Mouse (Mus musculus): ENCODE data around the gene Ube2d3.
"Not testable (repeated sequence)": the region's sequence is repeated elsewhere in the genome, so short reads cannot be mapped to it uniquely, and the experiment has no call there.

Ube2d3 gene

GRCm38 (mm10) chr3:135438531-135438912 is 573 bp downstream of the Ube2d3 start:
- DNase-seq (ENCODE audit: low read depth, low spot score): peak; percentile 79

- peak; percentile 58 for DNase-seq (ENCODE audit: low read depth, low spot score)
Measured at GRCm38 (mm10) chr3:135438913-135439531, 1.1 kb downstream of the Ube2d3 start.

- no peak for DNase-seq (ENCODE audit: low read depth, low spot score)
Measured at GRCm38 (mm10) chr3:135439651-135440050, 1.7 kb downstream of the Ube2d3 start.

GRCm38 (mm10) chr3:135440221-135440620 is 2.3 kb downstream of the Ube2d3 start:
- DNase-seq (ENCODE audit: low read depth, low spot score): no peak

- DNase-seq (ENCODE audit: low read depth, low spot score): no peak
Measured at GRCm38 (mm10) chr3:135440621-135441020, 2.7 kb downstream of the Ube2d3 start.

- no peak for DNase-seq (ENCODE audit: low read depth, low spot score)
Measured at GRCm38 (mm10) chr3:135444930-135445329, 7.0 kb downstream of the Ube2d3 start.

- no peak for DNase-seq (ENCODE audit: low read depth, low spot score)
Measured at GRCm38 (mm10) chr3:135458981-135459380, 21.0 kb downstream of the Ube2d3 start.

- no peak for DNase-seq (ENCODE audit: low read depth, low spot score)
Measured at GRCm38 (mm10) chr3:135468402-135468801, 30.5 kb downstream of the Ube2d3 start.

- DNase-seq (ENCODE audit: low read depth, low spot score): no peak
Measured at GRCm38 (mm10) chr3:135469146-135469545, 31.2 kb downstream of the Ube2d3 start.

- no peak for DNase-seq (ENCODE audit: low read depth, low spot score)
Measured at GRCm38 (mm10) chr3:135469974-135470373, 32.0 kb downstream of the Ube2d3 start.

GRCm38 (mm10) chr3:135470823-135471222 is 32.9 kb downstream of the Ube2d3 start:
- no peak for DNase-seq (ENCODE audit: low read depth, low spot score)

- DNase-seq (ENCODE audit: low read depth, low spot score): no peak
Measured at GRCm38 (mm10) chr3:135475025-135475424, 37.1 kb downstream of the Ube2d3 start.

GRCm38 (mm10) chr3:135476286-135476685 is 38.3 kb downstream of the Ube2d3 start:
- no peak for DNase-seq (ENCODE audit: low read depth, low spot score)

- no peak for DNase-seq (ENCODE audit: low read depth, low spot score)
Measured at GRCm38 (mm10) chr3:135476977-135477376, 39.0 kb downstream of the Ube2d3 start.

GRCm38 (mm10) chr3:135479090-135479489 is 41.1 kb downstream of the Ube2d3 start:
- DNase-seq (ENCODE audit: low read depth, low spot score): not testable (repeated sequence)

- DNase-seq (ENCODE audit: low read depth, low spot score): no peak
Measured at GRCm38 (mm10) chr3:135480767-135481166, 42.8 kb downstream of the Ube2d3 start.

- DNase-seq (ENCODE audit: low read depth, low spot score): no peak
Measured at GRCm38 (mm10) chr3:135481608-135482007, 43.7 kb downstream of the Ube2d3 start.

- not testable (repeated sequence) for DNase-seq (ENCODE audit: low read depth, low spot score)
Measured at GRCm38 (mm10) chr3:135484650-135485049, 46.7 kb downstream of the Ube2d3 start.

- no peak for DNase-seq (ENCODE audit: low read depth, low spot score)
Measured at GRCm38 (mm10) chr3:135485128-135485899, 47.4 kb downstream of the Ube2d3 start, which contains the start of gene Manba. Gene Manba (plus strand): TSS chr3:135485611.

- DNase-seq (ENCODE audit: low read depth, low spot score): no peak
Measured at GRCm38 (mm10) chr3:135485900-135486241, 47.9 kb downstream of the Ube2d3 start.

- DNase-seq (ENCODE audit: low read depth, low spot score): no peak
Measured at GRCm38 (mm10) chr3:135486351-135486750, 48.4 kb downstream of the Ube2d3 start.

- no peak for DNase-seq (ENCODE audit: low read depth, low spot score)
Measured at GRCm38 (mm10) chr3:135487803-135488202, 49.9 kb downstream of the Ube2d3 start.

GRCm38 (mm10) chr3:135489865-135490520 is 52.0 kb downstream of the Ube2d3 start:
- DNase-seq (ENCODE audit: low read depth, low spot score): no peak

All from brain, embryonic 18.5 days (tissue).